ENCODE assay signal across 12 mouse cellular contexts in the genomic region with DNA sequence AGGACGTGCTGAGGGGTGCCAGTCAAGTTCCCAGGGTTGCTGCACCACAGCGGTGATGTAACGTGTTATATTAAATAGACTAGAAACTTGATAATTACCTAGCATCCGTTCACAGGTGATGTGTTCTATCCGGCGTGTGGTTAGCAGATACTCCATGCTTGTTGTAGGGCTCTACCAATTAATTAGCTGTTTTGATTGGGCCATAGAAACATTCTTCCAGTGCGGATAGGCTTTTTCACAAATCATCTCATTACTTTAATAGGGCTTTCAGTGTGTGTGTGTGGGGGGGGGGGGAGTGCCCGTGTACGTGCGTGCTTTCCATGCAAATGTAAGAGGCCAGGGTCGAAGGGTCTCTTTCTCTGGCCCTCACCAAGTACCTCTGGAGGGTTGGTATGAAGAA.
"Had no signal": no experiment of that assay in that cellular context is flagged by ENCODE, and none has a peak within 500 bp of the region (broad histone marks: within the 10 kb centered on the region; RNA-seq: fewer than 3 reads in every experiment).

No protein-coding gene starts in this region.

- H3K4me1 ChIP-seq: liver, embryonic 13.5 days; midbrain, embryonic 10.5 days; midbrain, embryonic 13.5 days had no signal

- H3K36me3 ChIP-seq: limb, embryonic 13.5 days; liver, embryonic 13.5 days; midbrain, embryonic 10.5 days; midbrain, embryonic 13.5 days had no signal

- H3K4me3 ChIP-seq: limb, embryonic 13.5 days; liver, embryonic 13.5 days; midbrain, embryonic 10.5 days; midbrain, embryonic 13.5 days had no signal

- DNase-seq: kidney, adult 9 months; layer of hippocampus, postnatal 36 days; left cerebral cortex, postnatal 4 days; liver, embryonic 13.5 days; lung, adult 2 months; lung, postnatal 14 days; thymus, adult 18-20 months; thymus, postnatal 36 days had no signal

- ATAC-seq: midbrain, embryonic 13.5 days; midbrain, embryonic 16.5 days had no signal

- H3K9ac ChIP-seq: limb, embryonic 13.5 days; liver, embryonic 13.5 days; midbrain, embryonic 13.5 days had no signal

- H3K4me2 ChIP-seq: limb, embryonic 13.5 days; liver, embryonic 13.5 days; midbrain, embryonic 13.5 days had no signal

- H3K27me3 ChIP-seq: limb, embryonic 13.5 days; liver, embryonic 13.5 days; midbrain, embryonic 13.5 days had no signal

- H3K27ac ChIP-seq: limb, embryonic 13.5 days; liver, embryonic 13.5 days; midbrain, embryonic 10.5 days; midbrain, embryonic 13.5 days had no signal

- H3K9me3 ChIP-seq: midbrain, embryonic 10.5 days; midbrain, embryonic 13.5 days had no signal
